Mouse (Mus musculus): ENCODE results near the gene 4930432K21Rik.

Gene 4930432K21Rik

GRCm38 (mm10) chr8:84148531-84148850 is 666 bp downstream of the 4930432K21Rik start:
- DNase-seq (ENCODE audit: low spot score), result peak; percentile 69

GRCm38 (mm10) chr8:84149181-84149580 is 1.4 kb downstream of the 4930432K21Rik start:
- no peak for DNase-seq (ENCODE audit: low spot score)

- DNase-seq (ENCODE audit: low spot score), result no peak
Measured at GRCm38 (mm10) chr8:84157620-84158019, 9.8 kb downstream of the 4930432K21Rik start.

- no peak for DNase-seq (ENCODE audit: low spot score)
Measured at GRCm38 (mm10) chr8:84167696-84168095, 19.9 kb downstream of the 4930432K21Rik start.

GRCm38 (mm10) chr8:84170096-84170495 is 22.3 kb downstream of the 4930432K21Rik start:
- no peak for DNase-seq (ENCODE audit: low spot score)

GRCm38 (mm10) chr8:84173861-84174260 is 26.0 kb downstream of the 4930432K21Rik start:
- no peak for DNase-seq (ENCODE audit: low spot score)

- DNase-seq (ENCODE audit: low spot score), result no peak
Measured at GRCm38 (mm10) chr8:84176560-84176959, 28.7 kb downstream of the 4930432K21Rik start.

GRCm38 (mm10) chr8:84177405-84177804 is 29.6 kb downstream of the 4930432K21Rik start:
- no peak for DNase-seq (ENCODE audit: low spot score)

- DNase-seq (ENCODE audit: low spot score), result no peak
Measured at GRCm38 (mm10) chr8:84178592-84178991, 30.8 kb downstream of the 4930432K21Rik start.

- DNase-seq (ENCODE audit: low spot score), result no peak
Measured at GRCm38 (mm10) chr8:84179946-84180345, 32.1 kb downstream of the 4930432K21Rik start.

GRCm38 (mm10) chr8:84180530-84181190 is 32.8 kb downstream of the 4930432K21Rik start:
- peak; percentile 72 for DNase-seq (ENCODE audit: low spot score)

- DNase-seq (ENCODE audit: low spot score), result no peak
Measured at GRCm38 (mm10) chr8:84182833-84183232, 35.0 kb downstream of the 4930432K21Rik start.

GRCm38 (mm10) chr8:84183261-84184084 is 35.6 kb downstream of the 4930432K21Rik start:
- peak; percentile 67 for DNase-seq (ENCODE audit: low spot score)

- DNase-seq (ENCODE audit: low spot score), result no peak
Measured at GRCm38 (mm10) chr8:84184085-84185043, 36.5 kb downstream of the 4930432K21Rik start.

- DNase-seq (ENCODE audit: low spot score), result no peak
Measured at GRCm38 (mm10) chr8:84185117-84185516, 37.3 kb downstream of the 4930432K21Rik start, which contains the start of gene Nanos3. Gene Nanos3 (minus strand): TSS chr8:84185217.

- DNase-seq (ENCODE audit: low spot score), result peak; percentile 74
Measured at GRCm38 (mm10) chr8:84186547-84186946, 38.7 kb downstream of the 4930432K21Rik start.

GRCm38 (mm10) chr8:84187065-84187755 is 39.4 kb downstream of the 4930432K21Rik start:
- peak; percentile 75 for DNase-seq (ENCODE audit: low spot score)

- DNase-seq (ENCODE audit: low spot score), result no peak
Measured at GRCm38 (mm10) chr8:84188671-84189070, 40.8 kb downstream of the 4930432K21Rik start.

- no peak for DNase-seq (ENCODE audit: low spot score)
Measured at GRCm38 (mm10) chr8:84189603-84190002, 41.8 kb downstream of the 4930432K21Rik start.

- no peak for DNase-seq (ENCODE audit: low spot score)
Measured at GRCm38 (mm10) chr8:84190191-84190867, 42.5 kb downstream of the 4930432K21Rik start.

GRCm38 (mm10) chr8:84192023-84192422 is 44.2 kb downstream of the 4930432K21Rik start:
- peak; percentile 64 for DNase-seq (ENCODE audit: low spot score)

Measured in testis, postnatal 10 days (tissue).